Mouse (Mus musculus) liver, adult 2 months (tissue): ENCODE measurements around the gene Tmco1.

Experiments used
- CTCF ChIP-seq: fragments of 200-500 bp; IDR thresholded peaks from 2 replicates; pipeline ENCODE4 v1.5.1; 2011; ENCODE audit warnings: low read depth, low read length, control low read depth
- POLR2A ChIP-seq: fragments of 200-500 bp; IDR thresholded peaks from 2 replicates; pipeline ENCODE4 v1.6.1; 2011; ENCODE audit warnings: low read length, control low read depth; ENCODE audit not compliant: insufficient read depth; ENCODE audit errors: extremely low read depth

GRCm38 (mm10) chr1:167285320-167285355 is 23.0 kb upstream of the Tmco1 start, which contains the start of gene Uck2:
- TF ChIP-seq CTCF (no peak), POLR2A (no peak)
